Mouse (Mus musculus): ENCODE data around the gene Dgki.

Gene Dgki

DNA sequence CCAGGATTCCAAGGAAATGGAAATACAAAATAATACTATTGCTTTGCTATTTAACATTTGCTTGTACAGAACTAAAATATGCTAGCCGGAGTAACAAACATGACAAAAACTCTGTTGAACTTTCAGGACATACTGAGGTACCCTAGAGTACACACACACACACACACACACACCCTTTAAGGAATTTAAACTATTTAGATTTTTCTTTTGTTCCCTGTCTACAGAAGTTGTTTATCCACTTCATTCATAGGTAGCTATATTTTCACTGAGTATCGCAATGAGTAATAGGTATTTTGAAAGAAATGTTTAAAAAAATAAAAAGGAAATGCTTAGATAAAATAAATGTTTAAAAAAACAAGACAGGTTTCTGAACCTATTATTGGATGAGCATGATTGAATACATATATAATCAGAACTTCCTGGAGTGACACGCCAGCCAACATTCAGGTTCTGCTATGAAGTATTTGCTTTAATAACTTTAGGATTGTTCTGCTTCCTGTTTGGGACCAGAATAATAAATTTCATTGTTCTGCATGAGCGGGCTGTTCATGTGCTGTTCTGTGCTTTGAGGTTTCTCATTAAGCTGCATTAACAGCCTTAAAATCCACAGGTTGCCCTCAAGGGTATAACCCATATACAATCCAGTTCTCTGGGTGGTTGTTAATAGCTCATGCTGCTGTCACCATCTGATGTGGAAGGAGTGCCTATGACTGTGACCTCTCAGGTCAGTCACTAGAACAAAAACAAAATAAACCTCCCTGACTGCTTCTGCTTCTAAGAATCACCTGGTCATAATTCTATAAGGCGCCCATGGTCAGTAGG is 457.7 kb downstream of the Dgki start:
- TF ChIP-seq GATA4 (IDR thresholded peaks at IDR 0.05; ENCODE audit: insufficient replicate concordance, low read length) = no peak

DNA sequence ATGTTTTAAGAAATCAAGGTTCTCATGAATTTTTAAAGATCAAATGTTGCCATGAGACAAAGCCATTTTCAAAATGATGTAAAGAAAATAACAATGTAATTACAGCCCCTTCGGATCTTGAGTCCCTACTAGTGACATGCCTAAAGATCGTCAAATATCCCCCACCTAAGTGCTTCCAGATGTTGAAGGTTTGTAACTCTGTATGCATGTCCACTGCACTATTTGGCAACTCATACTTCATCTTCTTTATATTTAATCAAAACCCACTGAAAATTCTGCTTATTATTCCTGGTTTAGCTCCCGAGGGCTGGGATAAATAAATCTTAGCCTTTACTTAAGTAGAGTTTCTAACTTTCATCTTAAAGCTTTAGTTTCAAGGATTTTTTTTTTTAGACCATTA is 458.3 kb downstream of the Dgki start:
- no peak for TF ChIP-seq GATA4 (IDR thresholded peaks at IDR 0.05; ENCODE audit: insufficient replicate concordance, low read length)

- no peak for TF ChIP-seq GATA4 (IDR thresholded peaks at IDR 0.05; ENCODE audit: insufficient replicate concordance, low read length)
Measured at GRCm38 (mm10) chr6:36841174-36841573, 458.8 kb downstream of the Dgki start.

GRCm38 (mm10) chr6:36838747-36839146 is 461.2 kb downstream of the Dgki start:
- TF ChIP-seq GATA4 (IDR thresholded peaks at IDR 0.05; ENCODE audit: insufficient replicate concordance, low read length) = no peak

DNA sequence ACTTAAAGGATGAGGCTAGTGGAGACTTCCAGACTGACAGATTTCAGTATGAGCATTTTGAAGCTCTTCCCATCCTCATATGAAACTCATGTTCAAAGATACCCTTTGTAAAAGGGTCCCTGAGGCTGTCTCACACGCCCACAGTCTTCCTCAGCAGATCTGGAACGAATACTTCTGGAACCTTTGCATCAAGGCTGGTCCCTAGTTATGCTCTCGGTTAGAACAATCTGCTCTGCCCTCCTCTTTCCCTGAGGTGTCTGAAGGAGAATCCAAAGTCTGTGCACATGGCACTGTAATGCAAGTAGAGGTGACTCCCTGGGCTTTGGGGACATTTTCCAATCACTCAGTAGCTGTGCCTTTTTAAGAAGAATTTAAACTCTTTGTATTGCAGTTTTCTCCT is 464.6 kb downstream of the Dgki start:
- TF ChIP-seq GATA4 (IDR thresholded peaks at IDR 0.05; ENCODE audit: insufficient replicate concordance, low read length) = no peak

- no peak for TF ChIP-seq GATA4 (IDR thresholded peaks at IDR 0.05; ENCODE audit: insufficient replicate concordance, low read length)
Measured at GRCm38 (mm10) chr6:36834695-36835265, 465.2 kb downstream of the Dgki start.

DNA sequence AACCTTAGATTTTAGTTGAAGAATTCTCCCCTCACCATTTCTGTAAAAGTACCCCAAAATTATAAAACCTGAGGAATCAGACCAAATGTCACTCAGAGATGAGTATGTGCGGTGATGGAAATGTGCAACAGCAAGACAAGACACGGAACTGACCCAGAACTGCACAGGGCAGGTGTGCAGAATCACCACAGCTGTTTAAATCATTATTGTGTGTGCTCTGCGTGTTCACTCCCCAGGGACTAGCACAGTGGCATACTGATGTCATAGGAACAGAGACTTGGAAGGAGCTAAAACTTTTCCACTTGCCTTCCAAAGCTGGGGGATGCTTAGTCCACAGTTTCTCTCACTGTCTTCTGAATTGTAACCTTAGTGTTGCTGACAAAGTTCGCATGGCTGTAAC is 467.3 kb downstream of the Dgki start:
- no peak for TF ChIP-seq GATA4 (IDR thresholded peaks at IDR 0.05; ENCODE audit: insufficient replicate concordance, low read length)

DNA sequence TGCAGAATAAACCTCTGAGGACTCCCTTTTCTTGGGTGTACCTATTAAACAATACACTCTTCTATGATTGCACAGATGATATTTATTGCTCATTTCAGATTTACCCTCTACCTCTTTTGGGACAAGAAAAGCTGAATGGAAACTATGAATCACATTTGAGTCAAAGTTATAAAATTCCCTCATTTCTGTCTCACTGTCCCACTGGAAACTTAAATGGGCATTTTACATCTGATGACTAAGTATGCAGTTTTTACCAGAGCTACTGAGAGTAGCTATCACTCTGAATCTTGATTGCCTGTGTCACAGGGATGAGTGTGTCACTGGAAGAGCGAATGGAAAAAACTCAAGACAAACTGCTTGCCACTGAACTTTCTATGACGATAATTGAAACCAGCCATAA is 467.8 kb downstream of the Dgki start:
- TF ChIP-seq GATA4 (IDR thresholded peaks at IDR 0.05; ENCODE audit: insufficient replicate concordance, low read length) = no peak

DNA sequence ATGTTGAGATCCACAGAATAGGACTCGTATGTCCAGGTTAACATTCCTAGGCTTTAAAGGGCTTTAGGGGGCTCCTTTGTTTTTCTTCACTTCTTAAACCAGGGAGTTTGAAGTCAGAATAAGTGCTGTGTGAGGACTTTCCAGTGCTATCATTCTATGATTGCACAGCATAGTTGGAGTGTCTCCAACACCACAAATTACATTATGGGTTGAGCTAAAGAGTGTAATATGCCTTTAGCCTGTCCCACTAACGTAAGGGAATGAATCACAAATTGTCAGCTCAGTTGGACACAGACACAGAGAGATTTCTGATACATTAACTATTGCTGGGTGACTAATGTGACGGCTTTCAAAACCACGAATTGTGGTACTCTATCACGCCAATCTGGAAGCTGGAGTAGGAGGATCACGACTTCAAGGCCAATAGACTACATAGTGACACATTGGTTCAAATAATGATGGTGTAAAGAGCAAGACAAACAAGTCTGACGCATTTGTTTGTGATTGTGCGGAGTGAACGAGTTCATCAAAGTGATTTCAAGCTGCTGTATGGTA is 469.5 kb downstream of the Dgki start:
- TF ChIP-seq GATA4 (IDR thresholded peaks at IDR 0.05; ENCODE audit: insufficient replicate concordance, low read length) = no peak

- TF ChIP-seq GATA4 (IDR thresholded peaks at IDR 0.05; ENCODE audit: insufficient replicate concordance, low read length) = no peak
Measured at GRCm38 (mm10) chr6:36819784-36820050, 480.3 kb downstream of the Dgki start.

DNA sequence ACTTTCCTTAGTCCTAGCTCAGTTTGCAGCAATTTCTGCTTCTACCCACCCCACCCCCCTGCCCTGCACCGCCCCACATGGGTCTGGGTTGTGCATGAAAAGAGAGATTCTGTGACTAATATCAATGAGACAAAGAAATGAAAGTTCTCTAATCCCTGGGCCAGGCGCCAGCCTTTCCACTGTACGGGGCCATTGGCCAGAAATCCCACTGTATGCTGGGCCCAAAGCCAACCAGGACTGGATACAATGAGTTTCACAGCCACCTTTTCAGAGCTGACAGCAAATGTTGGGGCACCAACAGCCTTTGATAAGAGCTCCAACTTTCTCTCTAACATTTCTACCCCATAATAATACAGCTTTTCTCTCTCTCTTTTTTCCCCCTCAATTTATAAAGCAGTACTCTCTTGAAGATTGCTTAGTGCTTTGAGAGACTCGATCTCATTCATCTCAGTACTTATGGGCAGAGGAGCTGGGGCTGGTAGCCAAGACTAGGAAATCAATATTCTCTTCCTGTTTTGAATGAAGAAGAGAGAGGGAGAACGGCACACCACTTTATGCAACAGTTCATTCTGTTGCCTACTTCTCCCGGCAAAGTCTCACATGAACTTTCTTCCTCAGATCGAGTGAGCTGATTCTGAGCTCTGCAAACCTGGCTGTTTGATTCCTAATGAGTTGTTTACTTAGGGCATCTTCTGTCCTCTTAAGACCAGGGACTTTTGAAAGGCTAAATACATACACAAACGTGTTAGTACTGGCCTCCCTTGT is 480.8 kb downstream of the Dgki start:
- TF ChIP-seq GATA4 (IDR thresholded peaks at IDR 0.05; ENCODE audit: insufficient replicate concordance, low read length) = no peak

DNA sequence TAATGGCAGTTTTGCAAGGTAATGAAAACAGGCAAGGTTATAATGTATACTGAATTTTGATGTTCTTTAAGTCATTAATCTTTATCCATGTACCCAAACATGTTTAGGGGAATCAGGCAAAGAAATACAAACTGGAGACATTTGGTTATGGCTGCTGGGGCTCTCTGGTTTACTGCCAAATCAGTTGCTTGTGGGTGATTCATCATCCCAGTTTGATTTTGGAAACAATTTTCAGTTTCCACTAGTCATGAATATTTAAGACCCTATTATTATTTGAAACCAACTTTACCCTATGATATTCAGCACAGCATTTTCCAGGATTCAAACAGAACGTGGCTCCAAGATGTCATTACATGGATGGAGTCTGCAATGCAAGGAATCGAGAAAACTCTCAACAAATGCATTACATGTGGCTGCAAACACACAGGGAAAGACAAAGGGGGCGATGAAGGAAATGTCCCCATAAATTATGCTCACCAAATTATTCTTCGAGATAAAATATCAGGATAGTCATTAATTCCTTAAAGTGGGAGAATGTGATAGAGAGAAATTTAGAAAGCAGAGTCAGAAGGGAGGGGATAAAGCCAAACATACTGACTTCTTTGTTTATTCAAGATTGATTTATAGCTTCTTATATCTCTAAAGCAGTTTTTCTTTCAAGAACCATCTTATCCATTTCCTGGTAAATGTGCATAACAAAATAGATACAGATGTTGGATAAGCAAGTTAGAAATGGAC is 481.5 kb downstream of the Dgki start:
- TF ChIP-seq GATA4 (IDR thresholded peaks at IDR 0.05; ENCODE audit: insufficient replicate concordance, low read length) = no peak

GRCm38 (mm10) chr6:36816666-36817065 is 483.3 kb downstream of the Dgki start:
- TF ChIP-seq GATA4 (IDR thresholded peaks at IDR 0.05; ENCODE audit: insufficient replicate concordance, low read length) = no peak

DNA sequence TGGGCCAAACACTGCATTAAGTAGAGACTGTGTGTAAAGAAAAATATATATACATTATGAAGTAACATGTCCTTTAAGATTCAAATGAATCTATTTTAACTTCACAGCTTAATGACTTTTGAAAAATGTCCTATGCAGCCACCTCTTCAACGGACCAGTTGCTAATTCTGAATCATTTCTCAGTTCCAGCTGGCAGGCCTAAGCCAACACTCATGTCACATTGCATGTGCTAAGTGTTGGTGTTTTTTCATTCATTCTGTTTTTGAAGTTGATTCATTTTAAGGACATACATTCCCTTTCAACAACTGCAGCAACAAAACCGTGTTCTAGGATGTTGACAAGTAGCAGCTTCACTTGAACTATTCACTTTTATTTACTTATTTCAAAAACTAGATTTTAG is 484.0 kb downstream of the Dgki start:
- TF ChIP-seq GATA4 (IDR thresholded peaks at IDR 0.05; ENCODE audit: insufficient replicate concordance, low read length) = no peak
